Mouse (Mus musculus) CH12.LX (cell line): ENCODE data around the gene Mob3b. TPM values are rescaled to one million over a fixed set of nuclear protein-coding genes. Genes with fewer than 3 reads are reported as not detected.
A peak's percentile ranks its signal among the peaks of the same experiment; 100 is the strongest.

Experiments used
- DNase-seq: peaks from one replicate; pipeline ENCODE4 v3.0.0-alpha.2; 2013; ENCODE audit errors: extremely low read depth
- H3K27ac ChIP-seq: 2 replicates; pipeline ENCODE4 v1.5.1; 2012; ENCODE audit warnings: low read depth, mild to moderate bottlenecking, control low read depth, moderate library complexity; ENCODE audit not compliant: insufficient read depth
- H3K27me3 ChIP-seq: replicated peaks from 2 replicates; pipeline ENCODE3; 2012; ENCODE audit warnings: inconsistent platforms
- H3K36me3 ChIP-seq, 2 experiments: replicated peaks in 1 of 2; 2 replicates each; pipeline versions ENCODE3 to v1.6.1; 2012; ENCODE audit warnings: inconsistent platforms in 1 of 2, low read length in 1 of 2, mild to moderate bottlenecking in 1 of 2, mixed read lengths in 1 of 2, moderate library complexity in 1 of 2; ENCODE audit not compliant: control insufficient read depth in 1 of 2, insufficient read depth in 1 of 2
- H3K4me1 ChIP-seq, 2 experiments: 2 replicates each; pipeline ENCODE4 v1.6.1; 2012; ENCODE audit warnings: inconsistent platforms in 1 of 2, moderate library complexity in 1 of 2; ENCODE audit not compliant: insufficient read depth in 2 of 2, control insufficient read depth in 1 of 2
- H3K4me2 ChIP-seq: 2 replicates; pipeline ENCODE4 v1.6.1; 2012; ENCODE audit warnings: low read depth, mild to moderate bottlenecking, control low read depth; ENCODE audit not compliant: poor library complexity, insufficient read depth, severe bottlenecking
- H3K4me3 ChIP-seq, 3 experiments: fragments of 150-350 bp in 1 of 3; sonication (generic) in 1 of 3; replicated peaks in 1 of 3; 2 replicates each; pipeline versions ENCODE3 to v1.5.1; 2011 to 2012; ENCODE audit warnings: low read depth in 2 of 3, low read length in 2 of 3, mild to moderate bottlenecking in 2 of 3, moderate library complexity in 2 of 3, control low read depth in 1 of 3, improper control_type of control experiment in 1 of 3, inconsistent platforms in 1 of 3, mixed read lengths in 1 of 3; ENCODE audit not compliant: poor library complexity in 1 of 3
- H3K79me2 ChIP-seq: replicated peaks from 2 replicates; pipeline ENCODE4 v1.6.1; 2012; ENCODE audit warnings: mild to moderate bottlenecking, moderate library complexity; ENCODE audit not compliant: control insufficient read depth, poor library complexity, insufficient read depth, severe bottlenecking; ENCODE audit errors: extremely low read depth
- H3K9ac ChIP-seq: 2 replicates; pipeline ENCODE4 v1.6.1; 2012; ENCODE audit warnings: low read depth, mild to moderate bottlenecking, control low read depth, moderate library complexity; ENCODE audit not compliant: insufficient read depth
- H3K9me3 ChIP-seq: replicated peaks from 2 replicates; pipeline ENCODE3; 2012; ENCODE audit warnings: low read length, inconsistent platforms, mixed read lengths
- BHLHE40 ChIP-seq: IDR thresholded peaks from 2 replicates; pipeline ENCODE4 v1.6.1; 2011; ENCODE audit warnings: mild to moderate bottlenecking, low read depth, low read length, improper control_type of control experiment
- CHD1 ChIP-seq: IDR thresholded peaks from 2 replicates; pipeline ENCODE4 v1.6.1; 2012; ENCODE audit warnings: low read depth, low read length, improper control_type of control experiment, inconsistent platforms
- EP300 ChIP-seq: IDR thresholded peaks from 2 replicates; pipeline ENCODE4 v1.6.1; 2011; ENCODE audit warnings: low read length, improper control_type of control experiment
- IRF4 ChIP-seq: IDR thresholded peaks from 2 replicates; pipeline ENCODE4 v1.6.1; 2014; ENCODE audit warnings: low read depth, mild to moderate bottlenecking, inconsistent platforms, low read length, improper control_type of control experiment
- JUN ChIP-seq: IDR thresholded peaks from 2 replicates; pipeline ENCODE4 v1.6.1; 2011; ENCODE audit warnings: low read depth, mild to moderate bottlenecking, low read length, improper control_type of control experiment, moderate library complexity; ENCODE audit not compliant: insufficient read depth
- MAFK ChIP-seq: IDR thresholded peaks from 2 replicates; pipeline ENCODE4 v1.6.1; 2011; ENCODE audit warnings: low read length, improper control_type of control experiment; ENCODE audit not compliant: insufficient replicate concordance
- MAZ ChIP-seq: IDR thresholded peaks from 2 replicates; pipeline ENCODE4 v1.6.1; 2012; ENCODE audit warnings: low read depth, mild to moderate bottlenecking, inconsistent platforms, low read length, improper control_type of control experiment, moderate library complexity
- MYC ChIP-seq: IDR thresholded peaks from 2 replicates; pipeline ENCODE4 v1.6.1; 2011; ENCODE audit warnings: low read depth, mild to moderate bottlenecking, improper control_type of control experiment, low read length
- NRF1 ChIP-seq: IDR thresholded peaks from 2 replicates; pipeline ENCODE4 v1.6.1; 2014; ENCODE audit warnings: low read depth, mild to moderate bottlenecking, inconsistent platforms, low read length, improper control_type of control experiment, moderate library complexity
- RCOR1 ChIP-seq: conservative IDR thresholded peaks from 2 replicates; pipeline ENCODE4 v1.6.1; 2012; ENCODE audit warnings: low read depth, mild to moderate bottlenecking, inconsistent platforms, low read length, improper control_type of control experiment
- SIN3A ChIP-seq: IDR thresholded peaks from 2 replicates; pipeline ENCODE4 v1.6.1; 2012; ENCODE audit warnings: low read length, improper control_type of control experiment, inconsistent platforms
- TBP ChIP-seq: conservative IDR thresholded peaks from 2 replicates; pipeline ENCODE4 v1.6.1; 2011; ENCODE audit warnings: low read depth, low read length, improper control_type of control experiment
- TCF12 ChIP-seq: IDR thresholded peaks from 2 replicates; pipeline ENCODE4 v1.6.1; 2014; ENCODE audit warnings: low read depth, mild to moderate bottlenecking, inconsistent platforms, low read length, improper control_type of control experiment
- USF1 ChIP-seq: IDR thresholded peaks from 2 replicates; pipeline ENCODE4 v1.6.1; 2014; ENCODE audit warnings: low read depth, mild to moderate bottlenecking, inconsistent platforms, low read length, improper control_type of control experiment
- USF2 ChIP-seq: conservative IDR thresholded peaks from 2 replicates; pipeline ENCODE4 v1.6.1; 2011; ENCODE audit warnings: low read depth, low read length, improper control_type of control experiment
- ZC3H11A ChIP-seq: IDR thresholded peaks from 2 replicates; pipeline ENCODE4 v1.6.1; 2012; ENCODE audit warnings: low read depth, mild to moderate bottlenecking, inconsistent platforms, low read length, improper control_type of control experiment
- ZKSCAN1 ChIP-seq: IDR thresholded peaks from 2 replicates; pipeline ENCODE4 v1.6.1; 2012; ENCODE audit warnings: low read depth, inconsistent platforms, low read length, improper control_type of control experiment, borderline replicate concordance
- dilution Hi-C: fragments of 300-500 bp; cut with MboI; formaldehyde crosslinking; loops from 2 replicates; pipeline ENCODE4 v1.14.3; 2020; ENCODE audit warnings: low sequenced_read_pairs; ENCODE audit not compliant: extremely low pct_unique_long_range_greater_than_20kb, extremely low pct_ligation_motif_present
- in situ Hi-C: fragments of 300-500 bp; cut with MboI; formaldehyde crosslinking; loops from 3 replicates; pipeline ENCODE4 v1.14.3; 2019; ENCODE audit warnings: low sequenced_read_pairs, low pct_ligation_motif_present, low pct_unique_long_range_greater_than_20kb, mixed read lengths
- polyA plus RNA-seq: library from polyadenylated mRNA; unstranded; fragments of >175 nt; gene quantifications from 2 replicates; pipeline ENCODE4 v1.2.1, GENCODE M21; 2012; ENCODE audit warnings: low read depth; ENCODE audit not compliant: insufficient read length
- total RNA-seq, 2 experiments: library from RNA; depleted of rRNA; stranded (reverse); fragments of 300-350 nt in 1 of 2; fragments of >200 nt in 1 of 2; gene quantifications; 2 replicates each; pipeline ENCODE4 v1.2.3; 2012 to 2014

Gene Mob3b
- total and polyA plus RNA-seq, 3 experiments, result 3.5 to 11.7 (median 11.0) TPM

DNA sequence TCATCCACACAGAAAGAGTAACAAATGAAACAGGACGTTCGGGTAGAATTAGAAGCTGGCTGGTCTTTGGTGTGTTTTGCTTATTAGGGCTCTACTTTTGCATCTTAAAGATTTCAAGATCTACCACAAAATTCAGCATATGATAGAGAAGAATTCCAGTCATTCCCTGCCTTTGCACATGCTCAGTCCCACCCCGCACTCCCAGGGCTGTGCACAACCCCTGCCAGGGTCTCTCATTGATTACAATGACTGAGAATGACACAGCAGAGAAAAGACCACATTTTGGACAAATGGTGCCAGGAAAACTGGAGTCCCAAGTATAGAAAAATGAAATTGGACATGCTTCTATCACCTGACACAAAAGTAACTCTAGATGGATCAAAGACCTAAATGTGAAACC lies 245.1 kb downstream of the Mob3b start:
- Histone ChIP-seq H3K27ac (no peak overlapping the region), H3K4me3 (no peak overlapping the region)
- dilution Hi-C loops, result no loop called here

DNA sequence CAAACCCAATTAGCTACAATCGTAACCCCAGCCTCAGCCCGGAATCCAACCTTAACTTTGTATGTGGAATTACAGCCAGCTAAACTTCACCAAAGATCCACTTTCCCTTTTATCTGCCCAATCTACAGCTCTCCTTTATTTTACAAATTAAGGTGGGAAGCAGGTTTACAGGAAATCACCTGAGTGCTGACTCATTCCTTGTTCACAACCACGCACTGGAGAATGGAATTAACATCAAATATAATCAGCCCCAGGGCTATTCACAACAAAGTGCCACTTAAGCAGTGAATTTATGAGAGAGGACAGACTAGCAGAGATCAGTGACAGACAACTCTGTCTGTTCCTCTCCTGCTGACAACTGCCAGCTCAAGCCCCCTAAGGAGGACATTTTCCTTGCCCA lies 245.9 kb downstream of the Mob3b start:
- Histone ChIP-seq H3K27ac (no peak overlapping the region), H3K9ac (no peak overlapping the region), H3K36me3 (no peaks in the 10 kb centered on the region), H3K4me2 (no peak overlapping the region), H3K4me1 (no peaks in the 10 kb centered on the region), H3K27me3 (no peaks in the 10 kb centered on the region), H3K9me3 (no peaks in the 10 kb centered on the region), H3K4me3 (no peak overlapping the region), H3K79me2 (no peaks in the 10 kb centered on the region)
- in situ Hi-C loops, result loop anchor here (10.0 kb wide), 1 partner anchor 127 kb away; no protein-coding TSS in a partner anchor
- DNase-seq, result no peak
- dilution Hi-C loops, result no loop called here
- TF ChIP-seq EP300 (no peak), ZC3H11A (no peak)

More for the DNA sequence above, 245.1 kb downstream of the Mob3b start:
- Histone ChIP-seq H3K27me3 (no peaks in the 10 kb centered on the region), H3K9me3 (no peaks in the 10 kb centered on the region), H3K79me2 (no peaks in the 10 kb centered on the region), H3K36me3 (no peaks in the 10 kb centered on the region), H3K4me1 (no peaks in the 10 kb centered on the region), H3K4me2 (peak overlapping the region; percentile 42), H3K9ac (no peak overlapping the region)
- DNase-seq, result no peak
- in situ Hi-C loops, result loop anchor here (10.0 kb wide), 1 partner anchor 127 kb away; no protein-coding TSS in a partner anchor
- TF ChIP-seq CHD1, result no peak
- TF ChIP-seq, all 38 proteins: peak for 0

DNA sequence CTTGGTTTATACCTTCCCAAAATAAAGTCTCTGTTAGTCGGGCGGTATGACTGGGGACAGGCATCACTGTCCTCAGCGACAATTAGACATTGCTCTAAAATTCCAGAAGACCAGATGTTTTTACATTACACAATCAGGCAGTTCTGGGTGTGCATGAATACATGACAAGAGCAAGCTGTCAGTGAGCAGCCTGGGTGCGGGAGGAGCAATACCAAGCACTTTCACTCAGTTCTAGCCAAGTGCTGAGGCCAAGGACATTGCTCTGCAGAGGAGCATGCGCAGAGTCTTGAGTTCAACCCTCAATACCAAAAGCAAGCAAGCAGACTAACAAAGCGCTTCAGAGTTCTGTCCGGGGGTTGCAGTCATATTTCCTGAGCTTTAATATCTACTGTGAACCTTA lies 249.2 kb downstream of the Mob3b start:
- H3K27ac ChIP-seq, result no peak overlapping the region
- no peak overlapping the region for H3K4me2 ChIP-seq
- no peak overlapping the region for H3K9ac ChIP-seq
- no peak overlapping the region for H3K4me3 ChIP-seq
- DNase-seq, result no peak
- TF ChIP-seq ZKSCAN1, result no peak
- no peak for TF ChIP-seq TBP
- no peak for TF ChIP-seq NRF1
- no peak for TF ChIP-seq ZC3H11A
- no peak for TF ChIP-seq MAFK
- TF ChIP-seq TCF12, result no peak
- TF ChIP-seq USF1, result no peak
- TF ChIP-seq SIN3A, result no peak
- TF ChIP-seq IRF4, result no peak
- TF ChIP-seq BHLHE40, result no peak
- TF ChIP-seq RCOR1, result no peak
- no peak for TF ChIP-seq JUN
- no peak for TF ChIP-seq MAZ
- no peak for TF ChIP-seq MYC
- no peak for TF ChIP-seq USF2
- TF ChIP-seq, all 38 proteins: peak for 0
- Histone ChIP-seq H3K36me3 (no peaks in the 10 kb centered on the region), H3K79me2 (no peaks in the 10 kb centered on the region), H3K9me3 (no peaks in the 10 kb centered on the region), H3K27me3 (no peaks in the 10 kb centered on the region), H3K4me1 (no peaks in the 10 kb centered on the region)
- dilution Hi-C loops (no loop called here), in situ Hi-C loops (no loop called here)
